Mouse (Mus musculus) kidney, adult 8-10 months (tissue): Measurements from ENCODE around the gene Rgs3.
A peak's percentile ranks its signal among the peaks of the same experiment; 100 is the strongest.

Experiments
- DNase-seq, 2 experiments: peaks; one replicate each; pipeline ENCODE4 v3.0.0; 2022

Gene Rgs3

DNA sequence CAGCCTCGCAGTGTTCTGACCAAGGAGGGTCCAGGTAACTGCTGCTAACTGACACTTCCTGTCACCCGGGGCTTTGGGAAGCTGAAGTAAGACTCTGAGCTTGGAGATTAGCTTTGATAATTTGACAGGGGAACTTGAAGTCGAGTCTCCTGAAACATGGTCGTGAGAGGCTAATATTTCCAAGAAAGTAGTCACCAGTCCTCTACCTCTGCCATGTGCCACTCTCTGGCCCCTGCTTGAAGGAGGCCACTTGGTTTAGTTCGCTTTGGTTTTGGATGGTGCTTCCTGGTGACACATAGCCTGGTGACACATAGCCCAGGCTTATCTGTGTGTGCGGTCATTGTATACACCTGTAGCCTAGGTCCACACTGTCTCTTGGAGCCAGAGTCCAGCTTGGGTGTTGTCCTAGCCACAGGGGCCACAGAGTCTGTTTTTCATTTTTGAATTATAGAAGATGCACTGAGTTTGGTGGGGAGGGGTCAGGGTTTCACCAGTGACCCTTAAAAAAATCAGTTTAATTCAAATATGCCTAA lies at the start of gene Rgs3:
Gene Rgs3 (plus strand): TSS at position 51 of the 533 bp plus-strand sequence.
- no peak for DNase-seq

DNA sequence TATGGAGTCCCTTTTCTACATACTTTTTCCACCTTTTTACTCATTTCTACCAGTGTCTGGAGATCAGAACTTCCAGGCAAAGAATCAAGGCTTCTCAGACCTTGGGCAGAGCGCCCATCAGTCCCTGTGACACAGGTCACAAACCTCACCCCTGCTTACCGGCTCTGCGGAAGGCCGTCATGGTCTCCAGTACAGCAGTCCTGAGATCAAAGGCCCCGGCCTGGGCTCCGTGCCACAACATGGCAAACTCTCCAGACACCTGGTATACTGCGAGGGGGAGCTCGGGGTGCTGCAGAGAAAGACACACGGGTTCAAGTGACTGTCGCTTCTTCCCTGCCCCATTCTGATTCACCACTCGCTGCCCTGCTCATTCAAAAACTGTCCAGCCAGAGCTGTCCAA lies 49.7 kb upstream of the Rgs3 start:
- DNase-seq, result peak; percentile 83 to 87

DNA sequence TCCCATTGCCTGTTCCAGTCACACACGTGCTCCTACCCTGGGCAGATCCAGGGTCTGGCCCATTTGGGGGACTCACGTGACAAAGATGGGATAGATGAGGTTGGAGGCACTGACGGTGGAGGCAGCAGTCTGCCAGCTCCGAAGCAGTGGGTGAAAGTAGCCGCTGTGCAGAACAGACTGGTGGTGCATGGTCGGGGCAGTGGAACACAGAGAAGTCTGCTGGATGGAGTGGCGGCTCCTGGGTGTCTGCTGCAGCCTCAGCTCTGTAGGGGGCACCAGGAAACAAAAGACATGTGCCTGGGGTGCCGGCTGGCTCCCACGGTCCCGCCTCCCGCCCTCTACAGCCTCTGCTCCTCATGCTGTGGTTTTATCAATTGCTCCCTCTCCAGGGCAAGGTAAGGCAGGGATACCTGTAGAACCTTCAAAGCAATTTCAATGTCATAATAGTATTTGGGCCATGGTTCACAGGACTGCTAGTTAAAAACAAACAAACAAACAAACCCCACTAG lies 45.6 kb upstream of the Rgs3 start:
- no peak for DNase-seq

DNA sequence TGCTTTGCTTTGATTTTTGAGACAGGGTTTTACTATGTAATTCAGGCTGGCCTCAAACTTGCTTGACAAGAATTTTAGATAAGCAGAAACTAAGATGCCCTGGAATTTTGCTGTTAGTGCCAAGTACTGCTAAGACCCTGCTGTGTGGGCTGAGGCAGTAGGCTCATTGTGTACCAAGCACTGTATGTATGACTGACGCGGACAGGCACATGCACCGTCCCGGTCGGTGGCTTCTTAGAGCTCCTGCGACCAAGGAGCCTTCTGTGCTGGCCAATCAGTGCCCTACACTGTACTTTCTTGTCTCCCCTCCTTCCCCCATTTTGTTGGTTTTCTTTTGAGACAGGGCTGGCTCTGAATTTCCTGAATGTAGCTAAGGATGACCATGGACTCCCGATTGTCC lies 44.7 kb upstream of the Rgs3 start:
- DNase-seq, result no peak

DNA sequence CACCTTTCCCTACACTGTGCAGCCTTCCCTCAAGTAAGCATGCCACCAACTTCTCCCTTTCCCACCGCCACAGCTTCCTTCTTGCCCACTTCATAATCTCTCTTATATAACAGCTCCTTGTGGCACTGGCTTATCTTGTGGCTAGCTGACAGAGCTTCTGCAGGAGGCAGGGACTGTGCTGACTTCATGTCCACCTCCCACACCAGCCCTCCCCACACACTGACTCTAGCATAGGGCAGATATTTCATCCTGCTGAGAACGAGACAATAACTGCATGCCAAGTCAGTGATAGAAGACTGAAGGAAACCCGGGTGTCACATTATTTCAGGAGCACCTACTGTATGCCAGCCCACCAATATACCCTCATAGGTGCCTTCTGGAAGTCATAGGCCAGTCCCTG lies 44.2 kb upstream of the Rgs3 start:
- DNase-seq, result no peak

DNA sequence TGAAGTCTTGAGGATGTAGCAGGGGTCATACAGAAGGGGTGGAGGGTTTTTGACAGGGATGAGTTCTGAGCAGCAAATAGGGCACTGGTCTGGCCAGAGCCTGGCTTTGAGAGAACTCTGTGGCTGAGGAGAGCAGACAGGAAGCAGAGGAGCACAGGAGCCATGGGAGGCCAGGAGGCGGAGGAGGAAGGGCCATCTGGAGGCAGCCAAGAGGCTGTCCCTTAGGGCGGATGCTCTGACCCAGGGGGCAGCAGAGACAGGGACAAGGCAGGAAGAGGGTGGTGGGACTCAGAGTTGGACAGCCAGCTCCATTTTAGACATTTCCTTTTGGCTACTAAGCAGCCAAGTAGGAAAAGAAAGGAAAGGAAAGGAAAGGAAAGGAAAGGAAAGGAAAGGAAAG lies 43.6 kb upstream of the Rgs3 start:
- peak; percentile 69 to 79 for DNase-seq

DNA sequence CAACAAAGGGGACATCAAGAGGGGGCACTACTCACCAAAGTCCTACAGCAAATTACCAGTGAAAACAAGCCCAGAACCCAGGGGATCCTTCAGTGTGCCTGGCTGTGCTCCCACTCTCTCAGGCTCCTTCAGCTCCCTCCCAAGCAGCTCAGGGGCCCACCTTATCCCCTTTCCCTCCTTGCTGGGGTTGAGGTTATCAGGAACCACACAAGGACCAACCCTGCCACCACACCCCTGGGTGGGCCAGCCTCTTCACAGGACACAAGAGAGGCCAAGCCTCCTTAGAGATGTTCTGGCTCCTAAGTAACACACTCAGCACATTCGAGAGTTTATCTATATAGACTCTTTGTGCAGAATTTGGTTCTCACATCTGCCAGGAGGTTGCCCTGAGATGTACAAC lies 43.1 kb upstream of the Rgs3 start:
- no peak for DNase-seq

DNA sequence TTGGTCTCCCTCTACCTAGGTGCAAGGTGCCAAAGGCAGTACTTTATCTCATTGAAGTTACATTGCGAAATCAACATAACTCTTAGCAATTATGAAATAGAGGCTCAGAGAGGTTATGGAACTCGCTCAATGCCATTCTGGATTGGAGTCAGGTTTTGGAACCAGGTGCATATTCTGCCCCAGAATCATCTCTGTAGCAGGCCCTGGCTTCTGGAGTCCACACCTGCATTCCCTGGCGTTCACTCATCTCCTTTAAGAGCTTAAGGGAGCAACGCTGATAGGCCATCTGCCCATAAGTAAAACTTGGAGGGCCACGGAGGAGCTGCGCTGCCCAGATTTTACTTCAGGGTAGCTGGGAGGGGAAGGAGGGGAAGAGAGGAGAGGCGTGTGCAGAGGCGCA lies 42.6 kb upstream of the Rgs3 start:
- DNase-seq, result no peak

DNA sequence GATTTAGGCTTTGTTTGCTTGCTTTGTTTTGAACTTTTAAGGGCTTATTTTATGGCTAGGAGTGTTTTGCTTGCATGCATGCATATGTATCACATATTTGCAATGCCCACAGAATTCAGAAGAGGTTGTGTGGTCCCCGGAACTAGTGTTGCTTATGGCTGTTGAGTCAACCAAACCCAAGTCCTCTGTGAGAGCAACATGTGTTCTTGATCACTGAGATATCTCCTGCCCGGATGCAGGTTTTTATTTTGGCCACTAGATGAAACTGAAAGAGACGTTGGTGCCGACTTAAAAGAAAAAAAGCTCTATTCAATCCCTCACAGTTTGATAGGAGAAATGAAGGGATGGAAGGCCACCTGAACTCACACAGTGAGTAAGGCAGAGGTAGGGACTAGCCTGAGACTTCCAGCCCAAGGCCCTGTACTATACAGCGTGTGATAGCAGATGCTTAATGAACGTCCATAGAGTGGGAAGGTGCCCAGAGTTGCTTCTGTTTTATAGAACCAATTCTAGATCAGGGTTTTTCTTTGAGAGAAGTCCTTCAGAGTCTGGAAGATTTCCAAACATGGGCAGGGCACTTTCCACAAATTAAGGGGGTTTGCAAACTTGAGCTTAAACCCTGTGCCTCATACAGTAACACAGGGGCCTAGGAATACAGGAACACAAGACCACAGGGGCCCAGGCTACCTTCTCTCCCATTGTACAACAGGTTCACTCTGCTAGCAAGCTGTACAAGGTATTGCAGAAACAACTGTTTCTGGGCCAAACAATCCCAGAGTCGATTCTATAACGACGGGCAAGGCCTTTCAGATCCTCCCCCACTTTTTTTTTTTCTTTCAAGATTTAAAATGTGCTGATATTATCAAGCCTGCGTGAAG lies 41.9 kb upstream of the Rgs3 start:
- DNase-seq, result no peak

DNA sequence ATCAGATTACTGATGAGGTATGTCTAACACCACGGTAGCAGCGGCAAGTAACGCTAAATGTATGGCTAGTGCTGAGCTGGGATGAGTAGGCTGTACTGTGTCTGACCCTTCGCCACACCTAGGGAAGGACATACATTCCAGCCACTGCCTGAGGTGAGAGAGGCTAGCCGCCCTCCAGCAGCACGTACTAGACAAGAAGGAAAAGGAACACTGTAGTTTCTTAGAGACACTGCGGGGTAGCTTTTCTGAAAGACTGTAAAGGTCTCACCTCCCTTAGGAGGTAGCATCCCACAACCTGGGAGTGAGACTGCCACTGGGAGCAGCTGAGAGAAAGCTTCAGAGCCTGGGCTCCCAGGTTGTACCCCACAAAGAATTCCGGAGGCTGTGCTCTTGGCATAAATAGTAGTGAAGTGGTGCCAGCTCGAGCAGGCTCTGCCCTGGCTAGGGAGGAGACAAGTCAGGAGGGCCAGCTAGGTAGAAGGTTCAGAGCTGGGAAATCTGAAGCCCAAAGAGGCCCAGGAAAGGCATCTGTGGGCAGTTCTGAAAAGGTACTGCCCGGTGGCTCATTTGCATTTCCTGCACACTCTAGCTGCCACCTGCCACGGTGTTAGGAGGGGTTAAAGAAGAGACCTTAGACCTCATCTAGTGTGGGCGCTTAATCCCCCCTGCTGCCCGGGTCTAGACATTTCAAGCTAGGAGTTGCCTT lies 41.1 kb upstream of the Rgs3 start:
- DNase-seq, result peak; percentile 72 to 81

DNA sequence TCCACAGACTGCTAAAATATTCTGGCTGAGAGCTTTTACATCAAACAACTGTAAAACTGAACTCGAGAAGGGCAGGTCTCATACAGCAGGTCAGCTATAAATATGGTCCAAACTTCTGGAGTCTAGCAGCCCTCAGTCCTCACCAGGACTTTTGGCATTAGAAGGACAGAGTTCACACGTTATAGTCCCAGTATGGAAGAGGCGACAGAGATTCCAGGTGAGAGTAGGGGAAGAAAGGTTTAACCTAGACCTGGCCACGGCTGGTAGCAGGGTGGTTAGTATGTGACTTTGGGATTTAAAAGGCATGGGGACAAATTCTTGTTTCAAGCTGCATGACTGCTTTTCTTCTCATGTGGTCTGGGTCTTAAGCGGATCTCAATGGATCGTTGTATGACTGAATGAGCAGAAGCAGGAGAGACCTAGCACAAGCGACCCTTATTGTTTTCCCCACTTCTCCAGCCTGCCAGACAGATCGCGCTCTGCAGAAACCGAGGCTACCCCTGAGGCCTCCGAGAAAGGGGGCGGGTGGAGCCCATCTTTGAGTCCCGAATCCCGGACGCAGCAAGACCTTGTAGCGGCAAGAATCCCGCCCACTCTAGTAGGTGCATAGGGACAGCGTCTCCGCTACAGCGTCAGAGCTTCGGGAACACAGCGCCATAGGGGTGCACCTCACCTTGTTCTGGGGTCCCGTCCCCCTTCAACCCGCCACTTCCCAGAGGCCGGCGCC lies 40.4 kb upstream of the Rgs3 start:
- DNase-seq, result no peak

DNA sequence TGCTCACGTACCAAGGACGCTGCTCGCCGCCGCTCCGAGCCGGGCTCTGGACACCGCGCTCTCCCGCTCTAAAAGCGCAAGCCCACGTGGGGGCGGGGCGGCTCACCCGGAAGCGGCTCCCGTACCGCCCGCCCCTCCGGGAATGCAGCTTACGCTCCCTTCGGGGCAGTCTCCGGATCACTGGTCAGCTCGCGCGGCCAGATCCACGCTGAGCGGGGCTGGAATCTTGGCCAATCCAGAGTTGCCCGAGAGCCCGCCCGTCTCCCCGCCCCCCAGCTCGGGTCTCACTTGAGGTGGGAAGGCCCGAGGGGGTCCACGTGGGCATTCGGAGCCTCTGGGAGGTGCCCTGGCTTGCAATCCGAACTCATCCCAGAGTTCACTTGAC lies 39.8 kb upstream of the Rgs3 start, which contains the start of gene Alad:
Gene Alad (minus strand): TSS at position 70 of the 385 bp plus-strand sequence.
- peak; percentile 93 to 95 for DNase-seq

DNA sequence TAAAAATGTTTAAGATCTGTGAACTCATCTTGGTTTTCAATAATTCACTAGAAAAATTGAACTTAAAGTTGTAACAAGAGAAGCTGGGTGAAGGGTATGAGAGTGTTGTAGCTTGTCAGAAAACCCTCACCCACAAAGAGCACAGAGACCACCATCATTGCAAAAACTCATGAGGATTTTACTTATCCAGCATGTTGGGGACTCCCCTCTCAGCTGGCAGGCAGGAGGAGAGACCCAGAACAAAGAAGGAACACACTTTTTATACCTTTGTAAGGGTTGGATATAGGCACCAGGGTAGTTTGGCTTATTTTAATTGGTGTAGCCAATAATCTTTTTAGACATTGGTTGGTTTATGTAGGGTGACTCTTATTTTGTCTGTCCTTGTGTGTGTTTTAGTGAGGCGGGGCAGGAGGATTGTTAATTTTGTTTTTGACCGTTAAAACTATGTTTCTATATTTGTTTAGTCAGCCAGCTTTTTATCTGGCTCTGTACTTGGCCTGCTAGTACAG lies 38.7 kb upstream of the Rgs3 start:
- no peak for DNase-seq

DNA sequence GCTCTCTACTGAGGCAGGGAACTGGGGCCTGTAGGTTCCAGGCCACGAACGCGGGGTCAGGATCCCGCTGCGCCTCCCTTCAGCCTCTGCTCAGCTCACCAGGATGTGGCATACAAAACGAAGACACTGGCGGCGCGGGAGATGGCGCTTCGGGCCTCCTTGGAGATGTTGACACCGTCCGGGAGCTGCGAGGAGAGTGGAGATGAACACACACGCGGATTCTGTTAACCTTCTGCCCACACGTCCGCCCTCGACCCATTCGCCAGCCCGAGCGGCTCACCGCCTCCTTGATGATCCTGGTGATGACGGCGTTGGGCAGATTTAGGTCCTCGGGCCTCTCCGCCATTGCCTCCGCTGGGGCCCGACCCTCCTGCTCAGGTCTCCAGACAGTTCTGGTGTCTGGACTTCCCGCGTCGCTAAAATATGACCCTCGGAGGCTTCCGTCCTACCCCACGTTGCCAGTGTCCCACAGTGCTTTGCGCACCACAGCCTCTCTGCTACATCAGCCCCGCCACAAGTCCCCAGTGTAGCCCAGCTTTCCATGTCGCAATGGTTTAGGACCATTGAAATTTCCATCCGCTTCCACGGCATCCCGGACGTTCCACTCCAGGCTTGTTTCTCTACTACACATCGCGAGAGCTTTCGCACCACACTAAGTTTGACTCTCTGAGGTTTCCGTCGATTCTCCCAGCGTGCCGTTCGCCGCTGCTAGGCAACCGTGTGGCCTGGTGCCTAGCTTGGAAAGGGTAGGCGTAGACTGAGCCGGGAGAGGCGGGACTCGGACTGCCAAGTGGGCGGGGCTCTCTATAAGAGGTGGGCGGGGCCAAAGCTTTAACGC lies 34.8 kb upstream of the Rgs3 start, which contains the start of the genes Pole3 and 4933430I17Rik:
Gene Pole3 (minus strand): TSS at position 418 of the 838 bp plus-strand sequence.
Gene 4933430I17Rik (plus strand): TSS at position 719 of the 838 bp plus-strand sequence.
- peak; percentile 95 to 96 for DNase-seq

DNA sequence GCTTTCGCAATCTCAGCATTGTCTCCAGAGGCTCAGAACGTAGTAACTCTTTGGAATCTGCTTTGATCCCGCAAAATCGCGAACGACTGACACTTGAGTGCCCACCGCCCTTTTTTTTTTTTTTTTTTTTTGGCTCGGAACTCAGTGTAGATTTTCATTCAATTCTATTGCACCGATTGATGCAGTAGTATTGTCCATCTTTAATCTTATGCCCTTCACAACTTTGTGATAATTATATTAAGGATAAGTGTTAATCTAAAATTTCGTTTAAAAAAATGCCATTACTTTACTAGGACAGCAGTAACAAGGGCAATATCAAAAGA lies 34.2 kb upstream of the Rgs3 start:
- DNase-seq, result no peak

DNA sequence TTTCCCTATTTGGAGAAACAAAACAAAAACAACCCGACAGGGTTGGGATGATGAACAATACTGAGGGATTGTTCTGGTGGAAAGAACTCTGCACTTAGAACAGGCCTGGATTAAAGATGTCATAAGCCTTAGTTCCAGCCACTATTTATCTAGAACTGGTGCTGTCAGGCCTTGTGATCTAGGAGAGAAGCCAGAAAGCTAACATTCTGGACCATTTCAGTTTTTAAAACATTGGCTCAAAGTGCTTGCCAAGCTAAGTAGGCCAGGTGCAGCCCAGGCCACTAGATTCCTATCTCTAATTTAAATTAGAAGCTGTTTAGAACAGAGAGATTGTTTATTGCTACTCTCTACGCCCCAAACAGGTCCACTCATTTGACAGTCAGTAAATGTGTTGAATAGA lies 33.4 kb upstream of the Rgs3 start:
- no peak for DNase-seq

DNA sequence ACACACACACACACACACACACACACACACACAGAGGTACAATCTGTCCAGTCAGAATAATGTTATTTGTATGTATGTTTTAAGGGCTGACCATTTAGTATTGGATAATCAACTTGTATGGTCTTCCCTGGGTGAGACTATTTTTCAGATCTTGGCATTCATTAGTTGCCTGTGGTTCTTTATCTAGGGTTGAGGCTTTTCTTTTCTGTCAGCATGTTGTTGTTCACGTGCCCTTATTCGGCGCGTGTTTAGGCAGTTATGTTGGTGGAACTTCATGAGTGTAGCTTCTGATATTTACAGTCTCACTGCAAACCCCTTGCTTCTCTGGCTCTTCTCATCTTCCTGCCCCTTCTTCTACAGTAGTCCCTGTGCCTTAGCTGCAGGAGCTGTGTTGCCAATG lies 32.0 kb upstream of the Rgs3 start:
- DNase-seq, result no peak

DNA sequence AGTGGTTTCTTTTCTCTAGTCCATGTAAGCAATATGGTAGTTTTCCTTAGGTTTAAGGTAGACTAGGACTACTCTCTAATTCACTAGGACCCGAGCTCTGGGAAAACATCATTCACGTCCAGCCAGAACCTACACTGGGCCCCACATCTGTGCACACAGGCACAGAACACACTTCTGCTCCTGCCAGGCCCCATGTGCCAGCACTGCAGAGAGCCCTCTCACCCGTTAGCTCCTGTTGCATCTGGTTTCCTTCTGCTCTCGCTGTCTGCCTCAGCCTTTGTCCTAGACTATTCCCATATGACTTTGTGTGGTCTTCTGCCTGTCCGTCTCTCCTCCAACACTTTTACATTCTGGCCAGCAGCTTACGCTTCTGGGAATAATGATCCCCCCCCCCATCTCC lies 25.9 kb upstream of the Rgs3 start:
- DNase-seq, result no peak

DNA sequence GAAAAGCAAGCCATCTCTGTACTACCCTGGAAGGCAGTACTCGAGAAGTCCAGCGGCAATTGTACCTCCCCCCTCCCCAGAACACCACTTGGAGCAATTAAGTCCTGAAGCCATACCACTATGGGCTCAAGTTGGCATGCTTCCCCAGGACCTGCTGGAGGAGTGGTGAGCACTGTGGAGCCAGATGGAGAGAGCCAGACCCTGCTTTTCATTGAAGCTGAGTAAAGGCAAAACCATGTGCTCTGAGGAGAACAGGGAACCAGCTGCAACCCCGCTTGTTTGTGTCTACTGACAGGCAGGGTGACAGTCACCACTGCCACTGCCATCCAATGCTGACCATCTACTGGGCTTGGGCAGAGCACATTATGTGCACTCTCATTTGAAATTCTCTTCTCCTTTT lies 17.8 kb upstream of the Rgs3 start:
- DNase-seq, result no peak

DNA sequence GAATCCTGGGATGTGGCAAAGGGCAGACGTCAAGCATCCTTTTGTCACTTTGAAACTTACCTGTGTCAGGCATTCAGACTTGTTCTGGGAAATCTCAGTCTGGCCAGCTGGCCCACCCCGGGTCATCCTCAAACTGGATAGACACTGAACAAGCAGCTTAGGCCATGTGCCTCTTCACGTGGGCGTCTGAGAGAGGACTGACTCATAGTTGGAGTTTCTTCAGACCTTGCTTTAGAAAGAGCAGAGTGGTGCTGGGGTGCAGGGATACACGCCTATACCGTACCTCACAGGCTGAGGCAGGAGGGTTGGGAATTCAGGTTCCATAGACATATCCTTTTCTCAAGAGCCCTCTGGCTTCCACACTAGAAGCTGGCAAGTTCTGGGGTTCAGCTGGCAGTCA lies 15.9 kb upstream of the Rgs3 start:
- no peak for DNase-seq

DNA sequence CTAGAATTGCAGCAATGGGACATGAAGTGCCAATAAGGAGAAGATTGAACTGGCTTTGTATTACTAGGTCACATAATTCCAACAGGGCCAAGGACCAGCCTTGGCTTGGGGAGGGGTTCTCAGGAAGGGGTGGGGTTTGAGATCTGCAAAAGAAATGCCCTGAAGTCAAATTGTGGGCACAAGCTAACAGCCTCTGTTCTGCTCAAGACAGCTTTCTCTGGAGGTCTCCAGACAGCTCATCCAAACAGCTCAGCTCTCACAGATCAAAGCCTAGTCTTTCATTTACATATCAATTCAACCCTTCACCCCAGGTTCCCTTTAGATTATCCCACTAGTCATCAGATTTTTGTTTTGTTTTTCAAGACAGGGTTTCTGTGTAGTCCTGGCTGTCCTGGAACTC lies 14.8 kb upstream of the Rgs3 start:
- no peak for DNase-seq

DNA sequence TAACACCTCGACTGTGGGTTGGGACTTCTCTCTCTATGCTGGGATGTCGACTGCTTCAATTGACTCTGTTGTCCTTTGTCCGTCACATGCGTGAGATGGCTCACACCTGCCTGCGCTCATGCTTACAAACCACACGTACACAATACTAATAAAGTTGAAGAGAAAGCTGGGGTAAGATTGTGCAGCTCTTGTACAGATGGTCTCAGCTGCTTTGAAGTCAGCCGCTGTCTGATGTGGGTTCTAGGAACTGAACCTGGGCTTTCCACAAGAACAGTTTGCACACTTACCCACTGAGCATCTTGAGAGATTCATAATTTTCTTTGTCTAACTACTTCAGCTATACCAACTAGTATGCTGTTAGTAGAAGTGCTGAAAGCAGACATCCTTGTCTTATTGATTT lies 7.7 kb upstream of the Rgs3 start:
- no peak for DNase-seq
